Mouse (Mus musculus) brain, embryonic 14.5 days (tissue): ENCODE measurements around the gene Twsg1.

ENCODE experiments used
- CTCF ChIP-seq: fragments of 200-500 bp; IDR thresholded peaks from 2 replicates; pipeline ENCODE4 v1.5.1; 2012; ENCODE audit warnings: inconsistent platforms, mild to moderate bottlenecking, moderate library complexity, borderline replicate concordance; ENCODE audit not compliant: insufficient read depth, insufficient read length; ENCODE audit errors: extremely low read depth
- POLR2A ChIP-seq: fragments of 200-500 bp; IDR thresholded peaks from 2 replicates; pipeline ENCODE4 v1.6.1; 2012; ENCODE audit warnings: mild to moderate bottlenecking, inconsistent platforms, borderline replicate concordance; ENCODE audit not compliant: poor library complexity, insufficient read depth, insufficient read length, severe bottlenecking; ENCODE audit errors: extremely low read depth

DNA sequence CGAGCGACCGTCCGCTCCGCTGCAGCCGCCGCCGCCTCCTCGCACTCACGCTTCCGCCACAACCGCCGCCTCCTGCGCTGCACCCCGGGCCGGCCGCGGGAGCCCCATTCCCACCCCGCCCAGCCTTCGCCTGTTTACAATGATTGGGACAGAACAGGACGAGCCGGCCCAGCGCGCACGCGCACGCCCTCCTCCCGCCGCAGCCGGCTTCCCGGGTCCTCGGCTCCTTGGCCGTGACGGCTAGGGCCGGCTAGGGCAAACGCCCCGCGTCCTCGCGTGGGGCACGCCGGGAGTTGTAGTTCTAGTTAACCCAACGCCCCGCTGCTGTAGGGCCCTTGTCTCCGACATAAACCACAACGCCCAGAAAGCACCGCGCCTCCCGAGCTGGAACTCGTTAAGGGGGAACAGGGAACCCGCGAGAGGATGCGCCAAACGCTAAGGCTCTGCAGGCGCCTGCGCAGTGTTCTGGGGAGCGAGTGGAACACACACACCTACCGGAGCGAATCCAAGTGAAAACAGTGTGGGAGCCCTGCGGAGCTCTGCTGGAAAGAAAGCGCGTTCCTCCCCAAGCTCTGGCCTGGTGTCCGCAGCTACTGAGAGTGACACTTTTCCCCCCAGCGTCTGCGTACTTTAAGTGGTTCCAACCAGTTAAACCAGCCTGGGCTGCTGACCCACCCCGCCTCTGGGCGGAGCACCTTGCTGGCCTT lies 66.2 kb downstream of the Twsg1 start:
- TF ChIP-seq CTCF (no peak), POLR2A (peak; percentile 66)
